ENCODE assay signal across 8 mouse cellular contexts in genomic region chr11:120579316-120580107, GRCm38 (mm10). TPM values are rescaled to one million over a fixed set of nuclear protein-coding genes. Genes with fewer than 3 reads are reported as not detected.
DNase-seq lines count a peak whose midpoint lies in the region; ATAC-seq and TF ChIP-seq lines count a peak whose summit lies in the region.

No protein-coding gene starts in this region.

- no peaks in the 10 kb centered on the region for H3K27me3 ChIP-seq in limb, embryonic 11.5 days (ENCODE audit: control insufficient read depth, insufficient read depth, low read length)
- H3K27me3 ChIP-seq in midbrain, embryonic 12.5 days = no peaks in the 10 kb centered on the region

- H3K36me3 ChIP-seq in limb, embryonic 11.5 days (ENCODE audit: control insufficient read depth, insufficient read depth, low read length) = peaks cover 30% of the 10 kb centered on the region
- peaks cover 39% of the 10 kb centered on the region for H3K36me3 ChIP-seq in midbrain, embryonic 12.5 days

- H3K4me2 ChIP-seq in limb, embryonic 11.5 days (ENCODE audit: low read depth, severe bottlenecking) = peak overlapping the region; percentile 96
- peak overlapping the region; percentile 92 for H3K4me2 ChIP-seq in midbrain, embryonic 12.5 days (replicated peaks)

- ATAC-seq in frontal cortex, adult (ENCODE audit: low TSS enrichment) = no peak
- no peak; the same call in 1 of the 2 replicates for ATAC-seq in limb, embryonic 11.5 days (ENCODE audit: insufficient number of reproducible peaks, low FRiP score, low TSS enrichment, low read depth)
- ATAC-seq in midbrain, embryonic 12.5 days (ENCODE audit: low FRiP score, low read depth) = peak; percentile 23; the same call in 1 of the 2 replicates

- peaks cover 2% of the 10 kb centered on the region; the same call in 1 of the 2 replicates for H3K9me3 ChIP-seq in limb, embryonic 11.5 days (ENCODE audit: control insufficient read depth, low read length)
- peaks cover 4% of the 10 kb centered on the region; the same call in 1 of the 2 replicates for H3K9me3 ChIP-seq in midbrain, embryonic 12.5 days

- WGBS in limb, embryonic 11.5 days = 64% methylated on average over 15 of the region's 15 CpGs
- WGBS in midbrain, embryonic 12.5 days = 67% methylated on average over 15 of the region's 15 CpGs

- DNase-seq in frontal cortex, postnatal 14 days (ENCODE audit: low spot score in 2 of 2) = peak; percentile 43 to 65
- peak; percentile 83 to 87 for DNase-seq in cerebellum, postnatal 25 days
- DNase-seq in gastrocnemius, adult 2 months = peak; percentile 83
- peak; percentile 87 for DNase-seq in hindlimb bud, embryonic 11.5 days (ENCODE audit: extremely low spot score, low read depth, low spot score)
- peak; percentile 94 for DNase-seq in limb, embryonic 11.5 days (ENCODE audit: low spot score)
- DNase-seq in spleen, postnatal 10 days (ENCODE audit: low spot score in 2 of 2) = peak; percentile 83 to 87

- H3K27ac ChIP-seq in gastrocnemius, adult 2 months = peak overlapping the region; percentile 99
- H3K27ac ChIP-seq in limb, embryonic 11.5 days (replicated peaks; ENCODE audit: low read depth, low read length) = no peak overlapping the region
- H3K27ac ChIP-seq in midbrain, embryonic 12.5 days (replicated peaks) = peak overlapping the region; percentile 93

- H3K4me3 ChIP-seq in gastrocnemius, adult 2 months = peak overlapping the region; percentile 89
- H3K4me3 ChIP-seq in limb, embryonic 11.5 days (ENCODE audit: low read depth, low read length) = peak overlapping the region; percentile 85
- peak overlapping the region; percentile 92 for H3K4me3 ChIP-seq in midbrain, embryonic 12.5 days

- intact Hi-C loops in gastrocnemius, adult 2 months (cut with DNase I) = loop anchor here (2.0 to 5.0 kb wide), 3 partner anchors 33 to 65 kb away; no protein-coding TSS in a partner anchor

- peaks cover 12% of the 10 kb centered on the region for H3K4me1 ChIP-seq in limb, embryonic 11.5 days (ENCODE audit: control insufficient read depth, insufficient read depth, low read length)
- H3K4me1 ChIP-seq in midbrain, embryonic 12.5 days = peaks cover 37% of the 10 kb centered on the region

- H3K9ac ChIP-seq in limb, embryonic 11.5 days (ENCODE audit: low read length) = peak overlapping the region; percentile 96; the same call in 1 of the 2 replicates
- peak overlapping the region; percentile 97; the same call in 1 of the 2 replicates for H3K9ac ChIP-seq in midbrain, embryonic 12.5 days (replicated peaks)

- peak; percentile 99 for TF ChIP-seq CTCF in gastrocnemius, adult 2 months (IDR thresholded peaks at IDR 0.05)

RNA-seq across cellular contexts. Expression of gene Arhgdia, which starts 1.9 kb away (rescaled TPM):
- 10 to 100 TPM; 72.1 to 89.6 TPM for total RNA-seq in gastrocnemius, adult 2 months (2021)
- 593 and 597 TPM in 2 replicates for polyA plus RNA-seq in limb, embryonic 11.5 days (2014; fragmentation: Nextera tagmentation; extraction: Ambion mirVana)
- 504 and 557 TPM in 2 replicates for polyA plus RNA-seq in midbrain, embryonic 12.5 days (2016; fragmentation: Nextera tagmentation; extraction: Ambion mirVana)

RNA-seq across cellular contexts. Expression of gene P4hb, which starts 6.5 kb away (rescaled TPM):
- 100 to 1,000 TPM; 201 to 240 TPM for total RNA-seq in gastrocnemius, adult 2 months (2021)
- polyA plus RNA-seq in limb, embryonic 11.5 days (2014; fragmentation: Nextera tagmentation; extraction: Ambion mirVana) = 640 and 656 TPM in 2 replicates
- 384 and 418 TPM in 2 replicates for polyA plus RNA-seq in midbrain, embryonic 12.5 days (2016; fragmentation: Nextera tagmentation; extraction: Ambion mirVana)

RNA-seq across cellular contexts. Expression of gene Alyref, which starts 18.7 kb away (rescaled TPM):
- total RNA-seq in gastrocnemius, adult 2 months (2021) = 10 to 100 TPM; 36.0 to 44.7 TPM
- 810 and 850 TPM in 2 replicates for polyA plus RNA-seq in limb, embryonic 11.5 days (2014; fragmentation: Nextera tagmentation; extraction: Ambion mirVana)
- 652 and 655 TPM in 2 replicates for polyA plus RNA-seq in midbrain, embryonic 12.5 days (2016; fragmentation: Nextera tagmentation; extraction: Ambion mirVana)

RNA-seq across cellular contexts. Expression of gene Anapc11, which starts 18.7 kb away (rescaled TPM):
- total RNA-seq in gastrocnemius, adult 2 months (2021) = 10 to 100 TPM; 45.3 to 58.5 TPM
- 214 and 223 TPM in 2 replicates for polyA plus RNA-seq in limb, embryonic 11.5 days (2014; fragmentation: Nextera tagmentation; extraction: Ambion mirVana)
- polyA plus RNA-seq in midbrain, embryonic 12.5 days (2016; fragmentation: Nextera tagmentation; extraction: Ambion mirVana) = 165 and 182 TPM in 2 replicates

RNA-seq across cellular contexts. Expression of gene Ppp1r27, which starts 28.6 kb away (rescaled TPM):
- 100 to 1,000 TPM; 188 to 418 TPM for total RNA-seq in gastrocnemius, adult 2 months (2021)
- polyA plus RNA-seq in limb, embryonic 11.5 days (2014; fragmentation: Nextera tagmentation; extraction: Ambion mirVana) = 0.47 and 0.85 TPM in 2 replicates
- polyA plus RNA-seq in midbrain, embryonic 12.5 days (2016; fragmentation: Nextera tagmentation; extraction: Ambion mirVana) = not detected in 2 replicates
